Mouse (Mus musculus) CH12.LX (cell line): ENCODE measurements at regions not wholly inside any gene's neighbourhood (a gene's known extent, or its start where the extent isn't known, plus 50 kb on each side); places are given as distances from the start of the nearest gene placed in this dataset.

Source experiments
- DNase-seq: peaks from one replicate; pipeline ENCODE4 v3.0.0-alpha.2; 2013; ENCODE audit errors: extremely low read depth
- H3K27ac ChIP-seq: 2 replicates; pipeline ENCODE4 v1.5.1; 2012; ENCODE audit warnings: low read depth, mild to moderate bottlenecking, control low read depth, moderate library complexity; ENCODE audit not compliant: insufficient read depth
- H3K27me3 ChIP-seq: replicated peaks from 2 replicates; pipeline ENCODE3; 2012; ENCODE audit warnings: inconsistent platforms
- H3K36me3 ChIP-seq, 2 experiments: replicated peaks in 1 of 2; 2 replicates each; pipeline versions ENCODE3 to v1.6.1; 2012; ENCODE audit warnings: inconsistent platforms in 1 of 2, low read length in 1 of 2, mild to moderate bottlenecking in 1 of 2, mixed read lengths in 1 of 2, moderate library complexity in 1 of 2; ENCODE audit not compliant: control insufficient read depth in 1 of 2, insufficient read depth in 1 of 2
- H3K4me1 ChIP-seq, 2 experiments: 2 replicates each; pipeline ENCODE4 v1.6.1; 2012; ENCODE audit warnings: inconsistent platforms in 1 of 2, moderate library complexity in 1 of 2; ENCODE audit not compliant: insufficient read depth in 2 of 2, control insufficient read depth in 1 of 2
- H3K4me2 ChIP-seq: 2 replicates; pipeline ENCODE4 v1.6.1; 2012; ENCODE audit warnings: low read depth, mild to moderate bottlenecking, control low read depth; ENCODE audit not compliant: poor library complexity, insufficient read depth, severe bottlenecking
- H3K4me3 ChIP-seq, 3 experiments: fragments of 150-350 bp in 1 of 3; sonication (generic) in 1 of 3; replicated peaks in 1 of 3; 2 replicates each; pipeline versions ENCODE3 to v1.5.1; 2011 to 2012; ENCODE audit warnings: low read depth in 2 of 3, low read length in 2 of 3, mild to moderate bottlenecking in 2 of 3, moderate library complexity in 2 of 3, control low read depth in 1 of 3, improper control_type of control experiment in 1 of 3, inconsistent platforms in 1 of 3, mixed read lengths in 1 of 3; ENCODE audit not compliant: poor library complexity in 1 of 3
- H3K79me2 ChIP-seq: replicated peaks from 2 replicates; pipeline ENCODE4 v1.6.1; 2012; ENCODE audit warnings: mild to moderate bottlenecking, moderate library complexity; ENCODE audit not compliant: control insufficient read depth, poor library complexity, insufficient read depth, severe bottlenecking; ENCODE audit errors: extremely low read depth
- H3K9ac ChIP-seq: 2 replicates; pipeline ENCODE4 v1.6.1; 2012; ENCODE audit warnings: low read depth, mild to moderate bottlenecking, control low read depth, moderate library complexity; ENCODE audit not compliant: insufficient read depth
- H3K9me3 ChIP-seq: replicated peaks from 2 replicates; pipeline ENCODE3; 2012; ENCODE audit warnings: low read length, inconsistent platforms, mixed read lengths
- ELF1 ChIP-seq: IDR thresholded peaks from 2 replicates; pipeline ENCODE4 v1.6.1; 2014; ENCODE audit warnings: low read depth, mild to moderate bottlenecking, inconsistent platforms, low read length, improper control_type of control experiment
- EP300 ChIP-seq: IDR thresholded peaks from 2 replicates; pipeline ENCODE4 v1.6.1; 2011; ENCODE audit warnings: low read length, improper control_type of control experiment
- ETS1 ChIP-seq: conservative IDR thresholded peaks from 2 replicates; pipeline ENCODE4 v1.6.1; 2012; ENCODE audit warnings: low read depth, mild to moderate bottlenecking, inconsistent platforms, low read length, improper control_type of control experiment, moderate library complexity
- GABPA ChIP-seq: IDR thresholded peaks from 2 replicates; pipeline ENCODE4 v1.6.1; 2012; ENCODE audit warnings: low read depth, low read length, improper control_type of control experiment, inconsistent platforms; ENCODE audit not compliant: insufficient replicate concordance
- JUND ChIP-seq: conservative IDR thresholded peaks from 2 replicates; pipeline ENCODE4 v1.6.1; 2011; ENCODE audit warnings: low read depth, low read length, improper control_type of control experiment
- MAFK ChIP-seq: IDR thresholded peaks from 2 replicates; pipeline ENCODE4 v1.6.1; 2011; ENCODE audit warnings: low read length, improper control_type of control experiment; ENCODE audit not compliant: insufficient replicate concordance
- MAZ ChIP-seq: IDR thresholded peaks from 2 replicates; pipeline ENCODE4 v1.6.1; 2012; ENCODE audit warnings: low read depth, mild to moderate bottlenecking, inconsistent platforms, low read length, improper control_type of control experiment, moderate library complexity
- NRF1 ChIP-seq: IDR thresholded peaks from 2 replicates; pipeline ENCODE4 v1.6.1; 2014; ENCODE audit warnings: low read depth, mild to moderate bottlenecking, inconsistent platforms, low read length, improper control_type of control experiment, moderate library complexity
- PAX5 ChIP-seq: IDR thresholded peaks from 2 replicates; pipeline ENCODE4 v1.6.1; 2012; ENCODE audit warnings: low read length, inconsistent platforms, mixed read lengths
- POLR2A ChIP-seq: IDR thresholded peaks from 2 replicates; pipeline ENCODE4 v1.6.1; 2011; ENCODE audit warnings: low read depth, mild to moderate bottlenecking, improper control_type of control experiment, low read length
- RAD21 ChIP-seq: IDR thresholded peaks from 2 replicates; pipeline ENCODE4 v1.6.1; 2011; ENCODE audit warnings: low read depth, mild to moderate bottlenecking, low read length, improper control_type of control experiment, moderate library complexity
- RCOR1 ChIP-seq: conservative IDR thresholded peaks from 2 replicates; pipeline ENCODE4 v1.6.1; 2012; ENCODE audit warnings: low read depth, mild to moderate bottlenecking, inconsistent platforms, low read length, improper control_type of control experiment
- SMC3 ChIP-seq: IDR thresholded peaks from 2 replicates; pipeline ENCODE4 v1.6.1; 2011; ENCODE audit warnings: low read depth, low read length, improper control_type of control experiment
- UBTF ChIP-seq: IDR thresholded peaks from 2 replicates; pipeline ENCODE4 v1.6.1; 2012; ENCODE audit warnings: low read depth, mild to moderate bottlenecking, inconsistent platforms, low read length, improper control_type of control experiment, moderate library complexity
- USF2 ChIP-seq: conservative IDR thresholded peaks from 2 replicates; pipeline ENCODE4 v1.6.1; 2011; ENCODE audit warnings: low read depth, low read length, improper control_type of control experiment
- ZC3H11A ChIP-seq: IDR thresholded peaks from 2 replicates; pipeline ENCODE4 v1.6.1; 2012; ENCODE audit warnings: low read depth, mild to moderate bottlenecking, inconsistent platforms, low read length, improper control_type of control experiment
- ZMIZ1 ChIP-seq: IDR thresholded peaks from 2 replicates; pipeline ENCODE4 v1.6.1; 2012; ENCODE audit warnings: low read depth, mild to moderate bottlenecking, inconsistent platforms, low read length, improper control_type of control experiment
- dilution Hi-C: fragments of 300-500 bp; cut with MboI; formaldehyde crosslinking; loops from 2 replicates; pipeline ENCODE4 v1.14.3; 2020; ENCODE audit warnings: low sequenced_read_pairs; ENCODE audit not compliant: extremely low pct_unique_long_range_greater_than_20kb, extremely low pct_ligation_motif_present
- in situ Hi-C: fragments of 300-500 bp; cut with MboI; formaldehyde crosslinking; loops from 3 replicates; pipeline ENCODE4 v1.14.3; 2019; ENCODE audit warnings: low sequenced_read_pairs, low pct_ligation_motif_present, low pct_unique_long_range_greater_than_20kb, mixed read lengths

DNA sequence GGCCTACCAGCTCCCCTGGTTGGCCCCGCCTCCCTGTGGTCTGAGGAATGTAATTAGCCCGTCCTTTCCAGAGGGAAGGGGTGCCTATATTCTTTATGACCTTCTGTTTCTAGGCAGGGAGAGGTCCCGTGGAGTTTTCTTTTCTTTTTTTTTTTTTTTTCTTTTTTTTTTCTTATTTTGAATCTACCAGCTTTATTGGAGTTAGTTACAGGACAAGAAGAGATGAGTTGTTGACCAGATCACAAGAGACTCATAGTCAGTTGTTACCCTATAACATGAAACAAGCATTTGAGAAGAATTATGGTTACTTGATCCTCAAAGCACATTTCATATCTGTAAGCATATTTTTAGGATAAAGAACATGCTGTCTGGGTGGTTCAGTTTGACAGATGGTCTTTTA, 429.8 kb downstream of the Ofcc1 start:
- no peaks in the 10 kb centered on the region for H3K9me3 ChIP-seq
- DNase-seq = no peak
- no peaks in the 10 kb centered on the region for H3K79me2 ChIP-seq
- H3K27me3 ChIP-seq = no peaks in the 10 kb centered on the region
- TF ChIP-seq GABPA = no peak
- TF ChIP-seq SMC3 = no peak
- no peak for TF ChIP-seq RAD21
- TF ChIP-seq MAFK = no peak
- TF ChIP-seq MAZ = no peak
- TF ChIP-seq NRF1 = no peak
- TF ChIP-seq USF2 = no peak
- TF ChIP-seq ELF1 = no peak
- no peak for TF ChIP-seq ZMIZ1
- TF ChIP-seq JUND = no peak
- H3K36me3 ChIP-seq = no peaks in the 10 kb centered on the region
- no peak overlapping the region for H3K9ac ChIP-seq
- dilution Hi-C loops (no loop called here), in situ Hi-C loops (no loop called here)
- H3K4me3 ChIP-seq = no peak overlapping the region
- no peak overlapping the region for H3K27ac ChIP-seq
- H3K4me1 ChIP-seq = no peaks in the 10 kb centered on the region
- no peak overlapping the region for H3K4me2 ChIP-seq

GRCm38 (mm10) chr13:39928573-39928972, 432.7 kb downstream of the Ofcc1 start:
- Histone ChIP-seq H3K27me3 (no peaks in the 10 kb centered on the region), H3K4me1 (no peaks in the 10 kb centered on the region), H3K36me3 (no peaks in the 10 kb centered on the region), H3K79me2 (no peaks in the 10 kb centered on the region), H3K27ac (no peak overlapping the region), H3K9ac (no peak overlapping the region), H3K4me3 (no peak overlapping the region), H3K4me2 (no peak overlapping the region), H3K9me3 (no peaks in the 10 kb centered on the region)
- in situ Hi-C loops = no loop called here
- dilution Hi-C loops = no loop called here
- TF ChIP-seq UBTF (no peak), GABPA (no peak), ETS1 (no peak), EP300 (no peak), ELF1 (no peak), RCOR1 (no peak), SMC3 (no peak), ZC3H11A (no peak), PAX5 (no peak), JUND (no peak), POLR2A (no peak)
- DNase-seq = no peak
